Mouse (Mus musculus) natural killer cell, adult 2 months (primary cell): ENCODE measurements around the gene Prrc2a.

ENCODE experiments used
- DNase-seq, 2 experiments: peaks; one replicate each; pipeline ENCODE4 v3.0.0; 2022; ENCODE audit warnings: low spot score in 2 of 2

Prrc2a gene

DNA sequence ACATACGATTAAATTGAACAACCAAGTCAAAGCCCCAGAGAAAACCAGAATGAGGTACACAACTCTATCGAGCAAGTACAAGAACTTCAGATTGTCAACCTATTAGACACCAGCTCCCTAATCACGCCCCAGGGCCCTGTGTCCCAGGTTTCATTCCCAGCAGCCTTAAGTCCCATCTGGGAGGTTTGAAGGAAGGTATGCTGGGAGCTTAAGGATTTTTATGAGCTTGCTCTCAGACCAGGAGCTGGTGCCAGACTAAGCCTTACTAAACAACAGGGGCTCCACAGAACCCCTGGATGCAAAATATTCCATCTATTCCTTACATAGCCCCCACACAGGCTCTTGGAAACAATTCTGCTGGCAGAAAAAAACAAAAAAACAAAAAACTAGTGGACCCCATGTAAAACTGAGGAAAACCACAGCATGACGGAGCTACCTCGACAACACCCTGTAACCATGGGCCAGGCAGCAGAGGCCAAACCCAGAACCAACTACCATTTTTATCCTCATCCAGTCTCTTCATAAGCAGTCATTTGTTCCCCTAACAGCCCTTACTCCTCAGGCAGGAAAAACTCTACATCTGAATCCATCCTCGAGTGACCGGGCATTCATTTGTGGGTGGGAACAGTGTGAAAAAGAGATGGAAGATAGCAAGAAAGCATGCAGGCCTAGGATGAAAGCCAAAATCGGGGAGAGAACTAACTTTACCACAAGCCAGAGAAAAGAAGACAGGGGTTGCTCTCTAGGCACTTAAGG, 1.2 kb downstream of the Prrc2a start:
- DNase-seq: no peak

DNA sequence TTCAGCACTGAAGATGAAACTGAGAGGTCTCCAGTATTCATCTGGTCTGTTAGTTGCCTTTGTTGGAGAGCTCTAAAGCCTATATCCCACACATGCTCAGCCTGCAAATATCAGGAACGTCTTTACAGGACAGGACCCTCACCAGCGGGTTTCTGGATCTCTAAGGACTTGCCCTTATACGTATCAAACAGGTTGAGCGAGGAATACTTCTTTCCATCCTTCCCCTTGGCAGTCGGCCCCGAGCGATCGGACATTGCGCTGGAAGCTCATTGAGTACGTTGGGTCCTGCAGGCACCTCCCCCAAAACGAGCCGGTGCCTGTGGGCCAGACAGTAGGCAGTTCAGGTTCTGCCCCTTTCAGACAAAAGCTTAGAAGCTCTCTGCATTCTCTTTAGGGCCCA, 2.0 kb downstream of the Prrc2a start:
- DNase-seq: no peak

- no peak for DNase-seq
Measured at GRCm38 (mm10) chr17:35162121-35162520, 2.6 kb downstream of the Prrc2a start.

- DNase-seq: no peak
Measured at GRCm38 (mm10) chr17:35161421-35161820, 3.3 kb downstream of the Prrc2a start.

- DNase-seq: no peak
Measured at GRCm38 (mm10) chr17:35159638-35160037, 5.1 kb downstream of the Prrc2a start.

DNA sequence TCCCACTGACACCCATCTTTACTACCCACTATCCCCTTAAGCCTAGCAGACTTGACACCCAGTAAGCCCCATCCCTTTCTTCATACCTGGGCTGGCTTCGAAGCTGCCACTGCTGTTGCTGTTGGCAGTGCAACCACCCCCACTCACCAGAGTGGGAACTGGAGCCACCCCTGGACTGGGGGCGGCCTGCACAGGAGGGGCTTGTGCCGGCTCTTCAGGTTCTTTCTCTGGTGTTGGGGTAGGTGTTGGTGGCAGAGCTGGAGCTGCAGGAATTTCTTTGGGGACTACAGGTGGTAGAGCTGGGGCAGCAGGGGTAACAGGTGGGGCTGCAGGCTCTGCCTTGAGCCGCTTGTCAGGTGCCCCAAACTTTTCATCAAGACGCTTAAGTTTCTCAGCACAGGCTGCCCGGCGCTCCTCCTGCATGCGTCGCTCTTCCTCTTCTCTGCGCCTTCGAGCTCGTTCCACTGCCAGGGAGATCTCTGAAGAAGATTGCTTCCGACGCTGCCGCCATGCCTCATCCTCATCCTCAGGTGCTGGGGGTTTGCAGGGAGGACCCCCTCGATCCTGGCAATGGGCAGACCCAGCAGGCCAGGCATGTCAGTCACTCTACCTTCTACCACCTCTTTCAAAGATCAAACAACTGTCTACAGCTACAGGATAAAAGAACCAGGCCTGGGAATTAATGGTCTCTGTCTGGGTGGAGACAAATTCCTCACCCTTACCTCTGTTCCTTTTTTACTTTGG, 5.7 kb downstream of the Prrc2a start:
- no peak for DNase-seq

DNA sequence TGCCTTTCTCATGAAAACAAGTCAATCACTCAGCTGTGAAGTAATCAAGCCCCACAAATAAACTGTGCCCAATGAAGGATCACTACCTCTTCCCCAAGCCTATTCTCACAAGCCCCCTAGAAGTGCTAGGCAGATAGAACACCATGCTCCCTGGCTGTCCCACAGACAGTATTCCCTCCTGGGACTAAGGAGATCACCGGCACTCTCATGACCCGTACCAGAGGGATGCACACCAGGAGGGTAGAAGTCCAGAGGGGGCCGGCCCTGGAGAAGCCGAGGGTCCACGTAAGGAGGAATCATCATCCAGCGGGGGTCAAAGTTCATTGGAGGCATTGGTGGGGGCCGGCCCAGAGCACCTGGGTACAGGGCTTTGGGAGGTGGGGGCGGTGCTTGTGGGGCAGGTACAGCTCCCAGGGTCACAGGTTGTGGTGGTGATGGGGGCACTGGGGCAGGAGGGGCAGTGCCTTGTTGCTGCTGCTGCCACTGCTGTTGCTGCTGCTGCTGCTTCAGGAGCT, 7.0 kb downstream of the Prrc2a start:
- no peak for DNase-seq

DNA sequence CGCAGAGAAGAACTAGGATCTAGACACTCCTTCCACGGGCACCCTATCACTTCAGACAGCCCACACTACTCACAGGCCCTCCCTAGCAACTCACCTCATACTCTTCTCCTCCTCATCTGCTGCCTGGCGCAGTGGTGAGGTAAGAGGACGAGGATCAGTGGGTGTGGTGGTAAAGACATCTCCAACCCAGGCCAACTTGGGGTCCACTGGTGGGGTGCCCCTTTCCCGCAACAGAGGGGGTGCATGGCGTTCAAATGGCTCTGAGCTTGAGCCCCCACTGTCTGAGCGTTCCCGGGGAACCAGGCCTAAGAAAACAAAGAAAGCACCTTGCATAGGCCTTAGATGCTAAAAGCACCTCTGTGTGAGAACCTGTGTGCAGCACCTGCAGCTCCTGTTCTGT, 7.4 kb downstream of the Prrc2a start:
- no peak for DNase-seq

DNA sequence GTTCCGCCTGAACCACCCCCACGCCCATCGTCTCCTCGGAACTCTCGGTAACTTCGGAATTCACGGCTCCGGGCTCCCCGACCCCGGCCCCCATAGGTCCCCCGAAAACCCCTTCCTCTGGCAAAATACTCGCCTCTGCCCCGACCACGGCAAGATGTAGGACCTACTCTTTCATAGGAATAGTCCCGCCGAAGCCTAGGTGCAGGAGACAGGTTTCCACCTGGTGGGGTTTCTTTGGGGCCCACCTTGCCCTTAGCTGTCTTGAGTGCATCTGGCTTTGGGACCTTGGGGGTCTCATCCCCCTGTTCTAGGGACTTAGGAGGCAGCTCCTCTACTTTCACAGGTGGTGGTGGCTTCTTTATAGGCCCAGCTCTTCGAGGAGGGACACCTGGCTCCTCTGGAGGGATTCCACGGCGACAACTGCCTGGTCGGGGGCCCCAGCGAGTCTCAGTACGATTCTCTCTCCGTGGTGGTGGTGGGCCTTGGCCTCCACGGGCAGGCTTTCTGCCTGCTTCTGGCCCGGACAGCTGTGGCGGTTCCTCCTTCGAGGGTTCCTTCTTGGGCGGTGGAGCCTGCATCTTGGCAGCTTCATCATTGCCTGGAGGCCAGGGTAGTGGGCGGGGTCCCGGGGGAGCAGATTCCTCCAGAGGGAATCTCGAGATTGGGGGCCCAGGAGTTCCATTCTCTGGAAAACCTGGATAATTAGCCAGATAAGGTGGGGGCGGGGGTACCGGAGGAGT, 8.1 kb downstream of the Prrc2a start:
- DNase-seq: no peak

GRCm38 (mm10) chr17:35155451-35155850, 9.2 kb downstream of the Prrc2a start:
- no peak for DNase-seq

DNA sequence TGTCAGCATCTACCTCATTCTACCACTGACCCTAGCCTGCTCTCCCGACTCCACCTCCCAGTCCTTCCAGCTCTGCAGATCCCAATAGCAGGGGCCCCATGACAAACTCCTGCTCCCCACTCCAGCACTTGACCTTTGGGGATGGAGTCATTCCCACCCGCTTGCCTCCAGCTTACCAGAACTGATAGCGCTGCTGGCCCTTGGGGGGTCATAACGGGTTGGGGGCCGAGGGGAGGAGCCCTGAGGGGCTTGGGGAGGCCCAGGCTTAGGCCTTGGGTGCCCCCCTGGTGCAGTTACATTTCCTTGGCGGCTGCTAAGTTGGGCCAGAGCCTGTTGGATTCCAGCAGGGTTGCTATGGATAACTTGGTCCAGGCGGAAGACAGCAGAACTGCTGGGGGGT, 10.1 kb downstream of the Prrc2a start:
- no peak for DNase-seq

DNA sequence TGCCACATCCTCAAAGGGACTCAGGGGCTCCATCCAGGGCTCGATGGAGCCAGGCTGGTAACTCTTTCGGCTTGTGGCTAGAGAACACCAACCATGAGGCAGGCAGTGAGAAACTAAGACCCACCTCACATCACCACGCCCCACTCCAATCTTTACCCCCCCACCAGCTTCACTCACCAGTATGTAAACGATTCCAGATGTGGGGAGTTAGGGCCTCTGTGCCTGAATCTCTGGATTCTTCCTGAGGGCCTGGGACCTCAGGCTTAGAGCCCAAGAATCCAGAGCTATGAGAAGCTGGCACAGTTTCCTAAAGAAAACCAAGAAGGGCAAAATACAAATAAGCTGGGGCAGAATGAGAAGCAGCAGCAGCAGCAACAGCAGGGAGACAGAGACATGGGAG, 10.8 kb downstream of the Prrc2a start:
- no peak for DNase-seq

DNA sequence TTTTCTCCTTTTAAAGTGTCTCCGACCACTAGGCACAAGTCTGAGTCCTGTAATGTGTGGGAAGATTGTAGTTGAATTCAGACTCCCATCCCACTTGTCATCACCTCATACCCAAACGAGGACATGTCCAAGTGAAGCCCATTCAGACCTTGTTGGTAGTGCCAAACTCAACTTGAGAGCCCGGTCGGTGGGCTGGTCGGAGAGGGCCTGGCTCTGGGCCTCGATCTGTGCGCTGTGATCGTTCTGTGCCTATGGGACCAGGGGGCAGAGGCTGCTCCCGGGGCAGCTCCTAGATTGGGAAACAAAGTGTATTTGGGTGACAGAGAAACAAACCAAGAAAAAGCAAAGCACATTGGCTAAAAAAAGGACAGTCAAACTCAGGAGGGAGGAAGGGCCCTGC, 11.6 kb downstream of the Prrc2a start:
- no peak for DNase-seq

GRCm38 (mm10) chr17:35152121-35152520, 12.6 kb downstream of the Prrc2a start:
- DNase-seq: no peak

GRCm38 (mm10) chr17:35147922-35148639, 16.6 kb downstream of the Prrc2a start:
- no peak for DNase-seq

DNA sequence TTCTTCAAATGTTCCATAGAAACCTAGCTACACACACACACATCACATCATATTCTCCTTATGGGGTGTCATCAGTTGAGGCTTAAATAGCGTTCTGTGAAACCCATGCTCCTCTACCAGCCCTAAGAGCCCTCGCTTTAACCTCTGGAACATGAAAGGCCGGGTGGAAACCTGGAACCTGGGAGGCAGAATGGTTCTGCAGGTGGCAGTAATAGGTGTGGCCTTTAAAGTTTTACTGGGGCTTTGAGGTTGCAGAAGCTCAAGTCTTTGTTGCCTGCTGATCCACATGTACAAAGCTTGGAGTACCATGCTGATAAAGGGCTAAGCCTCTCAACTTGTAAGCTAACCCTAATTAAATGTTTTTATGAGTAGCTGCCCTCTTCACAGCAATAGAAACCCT, 17.3 kb downstream of the Prrc2a start:
- no peak for DNase-seq

GRCm38 (mm10) chr17:35146139-35146538, 18.6 kb downstream of the Prrc2a start:
- DNase-seq: no peak

GRCm38 (mm10) chr17:35141971-35142370, 22.7 kb downstream of the Prrc2a start:
- DNase-seq: no peak

- no peak for DNase-seq
Measured at GRCm38 (mm10) chr17:35140490-35140996, 24.2 kb downstream of the Prrc2a start.

DNA sequence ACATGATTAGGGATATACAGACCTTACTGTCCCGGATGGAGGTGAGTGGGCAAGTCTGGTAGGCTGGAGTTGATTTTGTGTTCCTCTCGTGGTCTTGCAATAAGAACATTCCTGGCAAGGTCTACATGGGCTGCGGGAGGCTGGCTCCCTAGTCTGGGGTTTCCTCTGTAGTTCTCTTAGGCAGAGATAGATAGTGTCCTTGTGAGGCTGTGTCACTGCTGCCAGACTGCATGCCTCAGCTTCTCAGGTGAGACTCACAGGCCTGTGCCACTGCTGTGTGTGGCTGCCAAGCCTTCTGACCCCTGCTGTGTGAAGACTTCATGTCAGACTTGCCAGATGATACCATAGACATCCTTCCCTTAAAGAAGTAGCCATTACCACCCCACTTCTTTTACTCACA, 25.4 kb downstream of the Prrc2a start:
- DNase-seq: no peak

DNA sequence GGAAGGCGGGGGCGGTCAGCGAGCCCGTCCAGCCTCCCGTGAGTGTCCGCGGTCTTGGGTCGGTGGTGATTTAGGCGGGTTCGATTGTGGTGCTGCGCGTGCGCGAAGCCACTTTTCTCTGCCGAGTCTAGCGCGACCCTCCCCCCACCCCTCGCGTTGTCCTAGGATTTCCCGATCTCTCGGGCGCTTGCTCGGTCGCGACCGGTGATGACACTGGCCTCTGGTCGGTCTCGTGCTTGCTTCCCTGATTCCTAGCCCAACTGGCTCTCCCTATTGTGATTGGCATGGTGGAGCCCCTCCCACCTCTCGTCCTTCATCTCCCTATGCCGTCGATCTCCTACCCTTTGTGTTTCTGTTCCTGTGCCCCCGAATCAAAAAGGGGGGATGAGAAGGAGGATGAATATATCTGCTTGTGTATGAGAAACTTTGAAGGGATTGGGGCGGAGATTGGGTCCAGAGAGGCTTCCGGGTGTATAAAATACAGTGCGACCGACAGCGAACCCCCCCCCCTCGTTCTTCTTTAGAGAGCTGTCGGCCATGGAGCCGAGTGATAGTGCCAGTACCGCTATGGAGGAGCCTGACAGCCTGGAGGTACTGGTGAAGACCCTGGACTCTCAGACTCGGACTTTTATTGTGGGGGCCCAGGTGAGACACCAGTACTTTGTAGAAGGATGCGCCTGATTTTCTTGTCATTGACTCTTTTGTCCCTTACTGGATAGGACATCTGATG, 28.9 kb downstream of the Prrc2a start:
- no peak for DNase-seq
